Mouse (Mus musculus) heart, adult 8-10 months (tissue): ENCODE results near the gene Rdh8. TPM values are rescaled to one million over a fixed set of nuclear protein-coding genes. Genes with fewer than 3 reads are reported as not detected.
"Not testable (repeated sequence)": the region's sequence is repeated elsewhere in the genome, so short reads cannot be mapped to it uniquely, and the experiment has no call there.

Experiments used
- DNase-seq: peaks from one replicate; pipeline ENCODE4 v3.0.0; 2022; ENCODE audit warnings: low spot score
- total RNA-seq, 4 experiments: library from RNA; stranded (reverse); gene quantifications; 2 replicates each; pipeline ENCODE4 v1.2.4; 2022

The Rdh8 gene
- total RNA-seq, result not detected

DNA sequence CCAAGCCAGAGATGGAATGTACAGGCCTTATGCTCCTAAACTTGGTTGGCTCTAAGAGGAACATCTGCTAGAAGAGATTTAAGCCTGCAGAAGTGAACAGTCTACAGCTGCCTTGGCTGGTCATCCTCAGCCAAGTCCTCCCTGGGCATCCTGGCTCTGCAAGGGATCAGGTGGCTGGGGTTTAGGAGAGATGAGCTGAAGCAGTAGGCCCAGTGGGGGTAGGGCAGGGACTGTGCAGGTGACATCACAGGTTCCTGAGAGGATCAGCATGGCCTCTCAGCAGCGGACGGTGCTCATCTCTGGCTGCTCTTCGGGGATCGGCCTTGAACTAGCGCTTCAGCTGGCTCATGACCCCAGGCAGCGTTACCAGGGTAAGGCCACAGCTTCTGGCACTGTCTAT is at the start of gene Rdh8:
Gene Rdh8 (plus strand): TSS at position 268 of the 400 bp plus-strand sequence.
- no peak for DNase-seq

DNA sequence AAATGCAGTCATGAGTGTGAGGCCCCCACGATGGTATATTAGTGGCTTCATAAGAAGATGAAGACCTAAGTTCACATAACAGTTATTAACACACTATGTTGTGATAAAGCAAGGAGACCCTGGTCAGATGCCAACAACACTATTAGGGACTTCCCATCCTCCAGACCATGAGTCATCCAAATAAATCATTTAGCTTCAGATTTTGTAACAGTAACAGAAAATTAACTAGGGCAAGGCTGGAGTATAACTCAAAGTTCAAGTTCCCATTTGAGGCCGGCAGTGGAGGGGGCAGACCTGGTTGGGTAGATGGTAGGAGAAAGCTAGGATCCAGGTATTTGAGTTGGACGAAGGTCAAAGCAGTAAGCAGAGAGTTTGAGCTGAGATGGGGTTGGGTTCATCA is 37.0 kb upstream of the Rdh8 start:
- no peak for DNase-seq

DNA sequence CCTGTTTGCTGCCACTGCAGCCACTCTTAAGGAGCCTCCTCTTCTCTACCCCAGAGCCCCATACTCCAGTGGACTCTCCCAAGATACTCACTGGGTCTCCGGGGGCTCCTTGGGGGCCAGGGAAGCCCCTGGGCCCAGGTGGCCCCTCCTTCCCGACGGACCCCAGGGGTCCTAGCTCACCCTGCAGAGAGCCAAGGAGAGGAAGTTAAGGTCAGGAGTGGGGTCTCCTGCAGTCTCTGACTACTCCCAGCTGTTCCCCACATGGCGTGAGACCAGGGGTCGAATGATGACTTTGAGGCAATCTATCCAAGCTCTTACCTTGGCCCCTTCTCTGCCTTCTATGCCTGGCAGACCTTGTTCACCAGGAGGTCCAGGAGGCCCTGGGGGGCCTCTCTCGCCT is 33.2 kb upstream of the Rdh8 start:
- no peak for DNase-seq

DNA sequence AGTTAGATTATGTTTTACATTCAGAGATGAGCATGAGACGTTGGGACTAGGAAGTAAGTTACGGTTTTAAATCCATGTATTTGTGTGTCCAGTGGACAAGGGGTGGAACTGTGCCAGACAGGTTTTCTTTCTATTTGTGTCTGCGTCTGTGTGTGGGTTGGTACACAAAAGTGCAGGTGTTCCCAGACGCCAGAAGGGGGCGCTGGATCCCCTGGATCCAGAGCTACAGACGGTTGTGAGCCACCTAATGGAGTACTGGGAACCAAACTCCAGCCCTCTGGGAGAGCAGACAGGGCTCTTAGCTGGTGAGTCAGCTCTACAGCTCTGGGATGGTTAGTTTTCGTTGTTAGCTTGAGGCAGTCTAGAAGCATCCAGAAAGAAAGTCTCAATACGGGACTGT is 30.3 kb upstream of the Rdh8 start:
- no peak for DNase-seq

DNA sequence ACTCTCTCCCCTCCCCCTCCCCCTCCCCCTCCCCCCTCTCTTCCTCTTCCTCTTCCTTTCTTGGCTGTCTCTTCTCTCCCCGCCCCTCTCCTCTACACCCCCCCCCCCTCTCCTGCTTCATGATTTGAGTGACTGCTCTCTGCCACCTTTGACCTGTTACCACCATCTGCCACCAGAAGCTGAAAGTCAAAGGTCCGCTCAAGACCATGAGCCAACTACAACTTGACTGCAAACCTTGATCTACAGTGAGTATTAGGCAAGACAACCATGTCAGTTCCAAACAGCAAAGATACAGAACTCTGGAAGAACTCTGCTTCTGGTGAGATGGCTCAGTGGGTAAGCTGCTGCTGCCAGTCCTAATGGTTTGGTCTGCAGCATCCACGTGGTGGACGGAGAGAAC is 28.7 kb upstream of the Rdh8 start:
- DNase-seq, result no peak

DNA sequence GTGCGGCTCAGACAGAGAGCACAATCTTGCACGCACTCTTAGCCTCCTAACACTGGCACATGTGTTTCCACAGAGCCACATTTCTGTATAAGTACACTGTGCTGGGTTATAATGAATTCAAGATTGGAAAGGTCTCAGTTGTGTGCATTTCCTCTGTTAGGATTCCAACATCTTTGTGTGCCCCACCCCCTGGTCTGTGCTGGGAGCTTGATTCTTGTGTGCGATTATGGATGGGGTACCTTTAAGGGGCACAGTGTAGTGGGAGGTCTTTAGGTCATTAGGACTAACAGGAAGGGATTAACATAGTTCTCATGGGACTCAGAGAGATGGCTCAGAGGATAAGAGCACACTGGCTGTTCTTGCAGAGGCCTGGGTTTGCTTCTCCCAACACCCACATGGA is 28.0 kb upstream of the Rdh8 start:
- DNase-seq, result no peak

DNA sequence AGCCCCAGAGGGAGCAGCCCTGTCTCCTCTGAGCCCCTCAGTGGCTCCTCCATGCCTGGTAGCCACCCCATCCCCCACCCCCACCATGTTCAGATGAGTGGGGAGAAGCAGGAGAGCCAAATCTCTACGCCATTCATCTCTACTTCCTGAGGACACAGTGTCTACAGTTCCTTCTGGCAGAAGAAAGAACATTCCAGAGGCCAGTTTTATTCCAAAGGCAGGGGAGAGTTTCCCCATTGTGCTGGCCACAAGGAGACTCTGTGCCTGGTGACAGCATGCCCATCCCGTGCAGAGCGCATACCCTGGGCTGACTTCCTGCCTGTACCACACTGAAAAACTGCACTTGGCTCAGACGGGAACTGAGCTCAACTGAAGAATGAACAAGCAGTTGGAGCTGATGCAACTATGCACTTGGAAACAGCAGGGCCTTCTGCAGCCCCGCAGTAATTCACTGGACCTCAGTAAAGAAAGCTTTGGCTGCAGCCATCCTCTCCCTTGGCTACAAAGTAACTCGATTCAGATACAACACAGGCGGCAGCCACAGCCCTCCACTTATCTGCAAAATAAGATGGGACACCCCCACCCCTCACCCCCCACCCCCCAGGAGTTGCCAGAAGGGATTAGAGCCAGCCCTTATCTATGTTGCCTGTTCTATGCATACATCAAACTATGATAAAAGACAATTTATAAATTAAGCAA is 24.0 kb upstream of the Rdh8 start:
- peak; percentile 70 for DNase-seq

DNA sequence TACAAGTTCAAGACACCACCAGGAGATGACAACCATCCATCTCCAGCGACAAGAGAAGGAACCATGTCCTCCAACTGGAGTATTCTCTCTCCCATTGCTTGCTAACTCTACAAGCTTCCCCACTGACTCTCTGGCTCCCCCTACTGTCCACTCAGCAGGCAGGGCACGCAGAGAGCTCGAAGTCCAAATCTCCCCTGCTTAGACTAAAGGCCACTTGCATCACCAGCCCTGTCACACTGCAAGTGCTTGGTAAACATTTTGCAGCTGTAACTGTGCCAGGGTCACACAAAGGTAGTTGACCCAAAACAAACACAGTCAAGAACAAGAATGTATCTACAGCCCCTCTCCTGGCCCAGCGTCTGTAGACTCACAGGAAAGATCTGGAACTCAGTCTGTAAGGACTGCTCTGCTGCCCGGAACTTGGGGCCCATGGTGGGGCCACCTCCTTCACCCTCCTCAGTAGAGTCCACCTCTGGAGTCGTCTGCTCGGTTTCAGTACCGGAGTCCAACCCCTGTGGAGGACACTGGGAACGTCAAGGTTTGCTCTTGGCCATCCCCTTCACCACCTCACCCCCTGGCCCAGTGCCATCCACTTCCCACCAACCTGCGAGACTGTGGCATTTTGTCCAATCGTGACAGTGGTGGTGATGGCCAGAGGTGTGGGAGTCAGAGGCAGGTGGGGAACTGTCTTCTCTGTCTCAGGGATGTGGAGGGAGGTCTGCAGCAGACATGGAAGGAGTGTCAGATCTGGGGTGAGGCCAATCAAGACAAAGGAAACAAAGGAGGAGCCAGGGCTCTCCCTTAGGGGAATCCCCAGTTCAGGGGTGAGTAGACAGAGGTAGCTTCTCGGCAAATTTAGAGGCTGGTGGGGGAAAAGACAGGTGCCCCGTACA is 13.8 kb upstream of the Rdh8 start:
- DNase-seq, result peak; percentile 76

DNA sequence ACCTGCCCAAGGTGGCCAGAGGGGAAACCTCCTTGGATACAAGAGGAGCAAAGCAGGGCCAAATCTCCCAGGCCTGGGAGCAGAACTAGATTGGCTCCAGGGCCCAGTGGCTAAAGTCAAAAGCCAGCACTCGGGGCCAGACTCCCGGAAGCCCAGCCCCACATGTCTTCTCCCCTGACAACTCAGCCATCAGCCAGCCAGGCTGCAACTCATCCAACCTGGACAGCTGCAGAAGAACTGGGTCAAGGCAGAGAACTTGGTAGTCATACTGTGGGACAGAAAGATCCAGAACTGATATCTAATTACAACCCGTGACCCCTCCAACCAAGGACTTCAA is 13.2 kb upstream of the Rdh8 start:
- peak; percentile 69 for DNase-seq

DNA sequence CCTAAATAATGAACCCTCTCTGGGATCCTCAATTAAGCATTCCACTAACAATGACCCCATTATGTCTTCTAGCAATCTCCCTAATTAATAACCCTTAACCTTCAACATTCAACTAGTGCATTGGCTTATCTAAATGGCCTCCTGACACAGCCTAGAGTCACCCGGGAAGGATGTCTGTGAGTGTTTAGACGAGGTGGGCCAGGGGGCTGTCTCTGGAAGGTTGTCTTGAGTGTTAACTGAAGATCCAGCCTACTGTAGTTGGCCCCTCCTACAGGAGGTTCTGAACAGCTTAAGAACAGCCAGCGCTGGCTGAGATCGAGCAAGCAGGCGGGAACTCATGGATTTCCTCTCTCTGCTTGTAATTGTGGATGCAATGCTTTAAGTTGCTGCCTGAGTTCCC is 12.6 kb upstream of the Rdh8 start:
- no peak for DNase-seq

DNA sequence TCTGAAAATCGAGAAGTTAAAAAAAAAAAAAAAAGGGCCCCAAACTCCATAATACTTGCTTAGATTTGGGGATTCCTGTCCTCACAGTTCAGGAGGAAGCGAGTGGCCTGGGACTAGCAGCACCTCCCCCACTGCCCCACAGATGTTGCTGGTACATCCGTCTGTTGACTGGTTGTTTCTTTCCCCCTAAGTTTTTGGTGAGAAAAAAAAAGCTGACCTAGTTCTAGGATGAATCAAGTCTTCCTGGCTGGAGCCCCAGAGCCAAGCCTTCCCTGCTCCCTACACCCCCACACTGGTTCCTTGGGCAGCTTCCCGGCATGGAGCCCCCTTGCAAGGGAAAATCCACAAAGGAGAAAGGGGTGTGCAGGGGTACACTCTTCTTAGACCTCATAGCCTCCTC is 8.0 kb upstream of the Rdh8 start:
- DNase-seq, result peak; percentile 69

DNA sequence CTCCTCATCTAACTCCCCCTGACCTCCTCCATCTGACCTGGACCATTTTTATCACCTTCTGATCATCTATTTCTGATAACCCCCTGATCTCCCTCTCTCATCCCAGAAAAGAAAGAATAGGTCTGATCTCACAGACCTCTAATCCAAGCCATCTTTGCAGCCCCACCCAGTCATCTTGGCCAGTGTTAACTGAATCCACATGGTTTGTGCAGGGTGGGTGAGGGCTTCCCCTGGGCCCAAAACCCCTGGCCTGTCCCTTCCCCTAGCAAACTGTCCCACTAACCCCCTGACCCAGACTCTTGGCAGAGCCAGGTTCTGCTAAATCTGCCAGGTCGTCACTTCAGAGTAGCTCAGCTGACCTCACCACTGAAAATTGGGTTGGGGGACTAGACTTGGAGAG is 7.5 kb upstream of the Rdh8 start:
- DNase-seq, result no peak

DNA sequence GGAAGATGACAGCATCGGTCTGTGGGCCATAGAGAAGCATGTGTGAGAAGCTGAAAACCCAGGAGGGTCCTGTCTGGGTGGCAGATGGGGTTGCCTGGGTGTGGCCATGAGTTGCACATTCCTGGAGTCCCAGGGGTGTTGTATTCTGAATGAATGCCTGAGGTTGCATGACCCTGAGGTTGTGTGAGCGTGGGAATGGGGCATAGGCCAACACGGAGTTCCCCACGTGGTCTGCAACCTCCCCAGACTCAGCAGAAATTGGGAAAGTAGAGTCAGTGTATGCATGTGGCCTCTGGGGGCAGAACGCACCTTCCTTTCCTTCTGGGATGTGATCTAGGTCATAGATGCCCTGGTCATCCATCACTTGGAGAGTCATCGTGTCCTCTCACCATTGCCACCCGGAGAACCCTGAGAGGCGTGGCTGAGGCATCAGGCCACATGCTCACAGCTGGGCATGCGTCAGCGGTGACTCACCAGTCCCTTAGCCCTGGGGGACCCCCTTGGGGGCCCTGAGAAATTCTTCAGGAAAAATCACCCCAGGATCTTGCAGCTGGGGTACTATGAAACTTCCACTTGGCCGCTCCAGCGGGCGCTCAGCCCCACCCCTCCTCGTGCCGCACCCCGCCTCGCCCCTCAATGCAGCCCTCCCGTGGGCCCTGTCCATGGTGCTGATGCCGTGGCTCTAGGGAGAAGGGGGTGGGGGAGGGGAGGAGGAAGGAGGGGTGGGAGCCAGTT is 5.6 kb upstream of the Rdh8 start:
- DNase-seq, result peak; percentile 46

DNA sequence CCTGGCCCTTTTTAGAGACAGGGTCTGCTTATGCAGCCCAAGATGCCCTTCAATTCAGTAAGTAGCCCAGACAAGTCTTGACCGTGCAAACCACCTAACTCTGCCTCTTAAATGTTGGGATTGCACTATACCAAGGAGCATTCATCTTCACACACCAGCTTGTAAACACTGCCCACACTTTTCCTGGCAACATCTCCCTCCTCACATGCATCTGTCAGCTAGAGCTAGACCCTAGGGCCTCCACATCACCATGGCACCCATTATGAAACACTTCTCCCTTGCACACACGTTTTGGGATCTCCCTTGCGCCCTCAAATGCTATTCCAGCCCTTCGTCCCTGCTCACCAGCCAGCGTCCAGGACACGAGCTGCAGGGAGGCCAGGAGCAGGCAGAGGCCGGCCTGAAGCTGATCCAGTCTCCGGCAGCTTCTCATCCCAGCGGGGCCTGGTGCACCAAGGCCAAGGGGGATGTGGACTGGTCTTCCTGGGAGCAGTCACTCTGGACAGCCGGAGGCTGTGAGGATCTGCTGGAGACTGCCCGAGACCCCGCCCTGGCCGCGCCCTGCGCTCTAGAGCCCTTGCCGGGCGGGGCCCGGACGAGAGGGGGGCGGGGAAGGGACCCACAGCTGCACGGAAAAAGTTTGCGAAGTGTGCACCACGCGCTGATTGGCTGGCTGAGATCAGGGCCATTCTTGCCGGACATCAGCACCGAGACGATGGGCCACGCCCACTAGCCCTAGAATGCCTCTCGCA is 3.6 kb upstream of the Rdh8 start, which contains the start of gene Col5a3:
Gene Col5a3 (minus strand): TSS at position 547 of the 752 bp plus-strand sequence.
- DNase-seq, result peak; percentile 76

DNA sequence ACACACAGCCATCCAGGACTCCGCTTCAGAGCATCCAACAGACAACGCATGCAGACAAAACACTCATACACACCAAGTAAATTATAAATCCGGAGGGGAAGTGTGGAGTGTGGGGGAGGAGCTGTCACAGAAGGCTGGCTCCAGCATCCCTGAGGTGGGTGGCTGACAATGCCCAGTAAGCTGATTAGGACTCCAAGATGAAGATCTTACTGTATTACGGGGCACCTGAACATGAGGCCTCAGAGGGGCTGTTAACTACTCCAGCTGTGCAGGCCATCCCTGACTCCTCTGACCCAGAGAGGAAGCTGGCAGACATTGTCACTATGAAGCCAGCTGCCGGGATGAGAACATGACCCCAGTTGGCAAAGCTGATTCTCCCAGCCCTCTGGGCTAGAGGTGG is 1.7 kb downstream of the Rdh8 start:
- no peak for DNase-seq

DNA sequence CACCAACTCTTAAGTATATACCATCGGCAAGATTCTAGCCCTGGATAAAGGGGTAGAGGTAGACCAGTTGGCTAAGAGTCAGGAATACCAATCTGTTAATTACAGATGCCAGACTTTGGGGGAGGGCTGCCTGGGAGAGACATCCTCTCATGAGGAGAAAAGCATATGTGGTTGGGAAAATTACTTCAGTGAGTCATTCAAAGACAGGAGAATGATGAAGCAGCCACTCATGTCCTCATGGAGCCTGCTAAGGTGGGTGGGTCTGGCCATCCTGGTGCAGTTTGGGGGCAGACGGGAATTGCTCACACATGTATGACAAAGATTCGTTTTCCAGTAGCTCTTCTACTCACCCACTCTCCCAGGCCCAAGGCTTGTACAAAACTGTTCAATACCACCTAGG is 4.5 kb downstream of the Rdh8 start:
- no peak for DNase-seq

DNA sequence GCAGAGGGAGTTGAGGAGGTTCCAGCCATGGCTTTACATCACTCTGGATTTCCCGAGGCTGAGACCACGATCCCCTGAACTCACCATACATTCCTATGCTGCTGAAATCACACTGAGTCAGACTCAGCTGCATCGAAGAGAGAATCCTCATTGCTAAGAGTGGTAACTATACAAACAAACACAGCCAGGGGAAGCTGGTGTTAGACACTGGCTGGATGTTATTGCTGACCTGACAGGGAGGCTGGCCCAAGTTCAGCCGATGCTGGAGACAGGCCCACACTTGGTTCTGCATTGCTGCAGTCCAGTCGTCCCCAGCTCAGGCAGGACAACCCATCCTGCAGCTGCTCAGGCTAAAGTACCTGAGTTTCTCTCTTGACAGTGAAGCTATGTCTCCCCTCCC is 7.5 kb downstream of the Rdh8 start:
- DNase-seq, result no peak

DNA sequence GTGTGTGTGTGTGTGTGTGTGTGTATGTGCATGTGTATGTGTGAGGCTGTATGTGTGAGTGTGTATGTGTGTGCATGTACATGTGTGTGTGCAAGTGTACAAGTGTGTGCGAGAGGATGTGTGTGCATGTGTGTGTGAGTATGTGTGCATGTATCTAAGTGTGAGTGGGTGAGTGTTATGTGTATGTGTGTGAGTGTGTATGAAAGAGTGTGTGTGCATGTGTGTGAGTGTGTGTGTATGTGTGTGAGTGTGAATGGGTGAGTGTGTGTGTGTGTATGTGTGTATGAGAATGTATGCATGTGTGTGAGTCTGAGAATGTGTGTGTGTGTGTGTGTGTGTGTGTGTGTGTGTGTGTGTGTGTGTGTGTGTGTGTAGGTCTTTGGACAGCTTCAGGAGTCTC is 9.8 kb downstream of the Rdh8 start:
- no peak for DNase-seq

DNA sequence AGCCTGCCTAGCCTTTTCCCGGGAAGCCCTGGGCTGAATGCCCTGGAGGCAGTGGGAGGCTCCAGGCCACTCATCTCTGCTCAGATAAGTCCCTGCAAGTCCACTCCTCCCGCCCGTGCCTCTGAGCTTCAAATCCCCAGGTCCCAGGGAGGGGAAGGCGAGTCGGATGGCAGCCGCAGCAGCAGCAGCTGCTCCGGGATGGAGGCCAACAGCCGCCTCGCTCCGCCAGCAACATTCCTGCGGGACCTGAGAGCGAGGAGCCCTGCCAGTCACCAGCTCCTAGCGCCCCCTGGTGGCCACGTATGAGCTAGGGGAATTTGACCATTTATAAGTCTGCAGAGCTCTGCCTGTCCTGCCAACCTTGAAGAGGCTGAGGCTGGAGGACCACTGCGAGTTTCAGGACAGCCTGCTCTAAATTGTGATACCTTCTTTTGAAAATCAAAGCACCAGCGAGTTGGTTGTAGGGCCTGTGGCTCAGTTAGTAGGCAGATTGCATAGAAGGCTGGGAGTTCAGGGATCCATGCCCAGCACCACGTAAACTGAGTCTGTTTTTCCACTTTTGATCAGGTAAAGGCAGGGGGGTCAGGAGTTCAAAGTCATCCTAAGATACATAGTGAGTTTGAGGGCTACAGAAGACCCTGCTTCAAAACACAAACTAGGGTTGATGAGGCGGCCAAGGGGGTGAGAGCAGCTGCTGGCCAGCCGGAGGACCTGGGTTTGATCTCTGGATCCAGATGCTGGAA is 12.8 kb downstream of the Rdh8 start:
- DNase-seq, result peak; percentile 94

DNA sequence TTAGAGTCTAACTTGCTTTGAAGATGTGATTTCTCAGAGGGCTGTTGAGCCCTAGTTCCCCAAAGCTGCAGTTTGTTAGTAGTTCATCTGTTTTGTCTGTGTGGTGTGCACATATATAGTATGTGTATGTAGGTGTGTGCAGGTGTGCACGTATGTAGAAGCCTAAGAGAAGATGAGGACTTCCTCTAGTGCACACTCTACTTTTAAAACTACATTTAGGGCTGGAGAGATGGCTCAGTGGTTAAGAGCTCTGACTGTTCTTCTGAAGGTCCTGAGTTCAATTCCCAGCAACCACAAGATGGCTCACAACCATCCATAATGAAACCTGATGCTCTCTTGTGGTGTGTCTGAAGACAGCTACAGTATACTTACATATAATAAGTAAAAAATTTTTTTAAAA is 16.6 kb downstream of the Rdh8 start:
- DNase-seq, result no peak

DNA sequence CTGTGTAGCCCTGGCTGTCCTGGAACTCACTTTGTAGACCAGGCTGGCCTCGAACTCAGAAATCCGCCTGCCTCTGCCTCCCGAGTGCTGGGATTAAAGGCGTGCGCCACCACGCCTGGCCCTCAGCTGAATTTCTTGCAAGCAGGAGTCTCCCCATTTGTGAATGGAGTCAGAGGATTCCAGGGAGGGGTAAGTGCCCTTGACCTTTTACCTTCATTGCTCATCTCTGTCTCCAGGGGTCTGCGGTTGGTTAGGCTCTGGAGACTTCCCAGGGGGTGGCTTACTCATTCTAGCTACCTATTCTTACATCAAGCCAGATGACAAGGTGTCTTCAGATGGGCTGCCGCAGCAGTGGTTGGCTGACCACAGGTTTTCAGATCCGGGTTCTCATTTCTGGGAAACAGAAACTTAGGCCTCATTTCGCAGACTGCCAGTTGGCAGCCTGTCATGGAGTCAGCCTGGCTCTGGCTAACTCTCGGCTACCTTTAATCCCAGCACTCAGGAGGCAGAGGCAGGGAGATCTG is 17.2 kb downstream of the Rdh8 start:
- not testable (repeated sequence) for DNase-seq
